Mouse (Mus musculus): ENCODE results near the gene AB124611. TPM values are rescaled to one million over a fixed set of nuclear protein-coding genes. Genes with fewer than 3 reads are reported as not detected.

Gene AB124611
- polyA plus RNA-seq, 1 experiment from 2014 or later, result 2.5 TPM

- Histone ChIP-seq H3K4me3 (no peak overlapping the region), H3K9me3 (no peaks in the 10 kb centered on the region), H3K27me3 (no peaks in the 10 kb centered on the region), H3K9ac (no peak overlapping the region), H3K27ac (replicated peaks) (no peak overlapping the region), H3K36me3 (no peaks in the 10 kb centered on the region; the same call in 1 of the 2 replicates), H3K4me2 (no peak overlapping the region), H3K4me1 (replicated peaks) (peaks cover 22% of the 10 kb centered on the region)
- ATAC-seq (ENCODE audit: low FRiP score, low read depth), result no peak
- whole genome bisulfite sequencing, result 90% methylated on average over 6 of the region's 6 CpGs
Measured at GRCm38 (mm10) chr9:21553607-21554273, 27.8 kb downstream of the AB124611 start.

DNA sequence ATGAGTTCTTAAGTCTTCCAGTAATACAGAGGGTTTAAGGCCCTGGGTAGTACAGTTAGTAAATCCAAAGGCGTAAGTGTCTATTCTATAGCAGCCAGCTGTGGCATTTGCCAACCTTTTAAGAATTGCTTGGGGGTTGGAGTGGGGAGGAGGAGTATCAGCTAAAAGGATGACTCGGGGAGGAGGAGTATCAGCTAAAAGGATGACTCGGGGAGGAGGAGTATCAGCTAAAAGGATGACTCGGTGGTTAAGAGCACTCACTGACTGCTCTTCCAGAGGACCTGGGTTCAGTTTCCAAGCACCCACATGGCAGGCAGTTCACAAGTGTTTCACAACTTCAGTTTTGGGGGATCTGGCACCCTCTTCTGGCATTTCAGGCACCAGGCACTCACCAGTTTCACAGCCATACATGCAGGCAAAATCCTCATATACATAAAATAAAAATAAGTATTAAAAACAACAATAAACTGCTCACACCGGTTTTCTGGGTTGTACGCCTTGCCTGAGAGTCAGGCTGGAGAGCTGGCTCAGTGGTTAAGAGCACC lies 29.3 kb downstream of the AB124611 start:
- 89% methylated on average over 6 of the region's 6 CpGs for WGBS
- no peak for ATAC-seq (ENCODE audit: low FRiP score, low read depth)
- Histone ChIP-seq H3K27me3 (no peaks in the 10 kb centered on the region), H3K27ac (replicated peaks) (no peak overlapping the region), H3K4me3 (no peak overlapping the region), H3K4me1 (replicated peaks) (peaks cover 16% of the 10 kb centered on the region; the same call in 1 of the 2 replicates), H3K36me3 (no peaks in the 10 kb centered on the region; the same call in 1 of the 2 replicates), H3K4me2 (no peak overlapping the region), H3K9ac (no peak overlapping the region), H3K9me3 (no peaks in the 10 kb centered on the region)

DNA sequence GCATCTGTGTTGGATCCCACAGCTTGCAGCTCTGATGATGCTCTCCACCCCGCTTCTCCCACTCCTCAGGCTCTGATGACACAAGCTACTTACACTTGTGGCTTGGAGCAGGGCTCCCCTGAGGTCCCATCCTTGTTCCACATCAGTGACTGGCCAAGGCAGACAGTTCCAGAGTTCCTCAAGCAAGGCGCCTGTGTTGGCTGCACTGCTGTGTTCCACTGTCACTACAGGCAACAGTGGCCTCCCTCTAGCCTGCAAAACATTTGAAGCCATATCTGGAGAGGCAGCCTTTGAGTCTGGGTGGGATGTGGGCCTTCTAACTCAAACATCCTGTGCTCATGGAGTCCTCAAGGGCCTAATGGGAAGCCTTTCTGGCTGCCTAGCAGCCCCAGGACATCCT lies 31.0 kb downstream of the AB124611 start:
- 82% methylated on average over 2 of the region's 2 CpGs for WGBS
- Histone ChIP-seq H3K4me3 (no peak overlapping the region), H3K27ac (replicated peaks) (no peak overlapping the region), H3K36me3 (no peaks in the 10 kb centered on the region; the same call in 1 of the 2 replicates), H3K9me3 (no peaks in the 10 kb centered on the region), H3K9ac (no peak overlapping the region), H3K27me3 (no peaks in the 10 kb centered on the region), H3K4me1 (replicated peaks) (peaks cover 16% of the 10 kb centered on the region; the same call in 1 of the 2 replicates), H3K4me2 (no peak overlapping the region)
- no peak for ATAC-seq (ENCODE audit: low FRiP score, low read depth)

GRCm38 (mm10) chr9:21557556-21557955 lies 31.6 kb downstream of the AB124611 start:
- Histone ChIP-seq H3K4me2 (no peak overlapping the region), H3K4me3 (no peak overlapping the region), H3K9me3 (no peaks in the 10 kb centered on the region), H3K27me3 (no peaks in the 10 kb centered on the region), H3K27ac (replicated peaks) (no peak overlapping the region), H3K36me3 (no peaks in the 10 kb centered on the region; the same call in 1 of the 2 replicates), H3K9ac (no peak overlapping the region), H3K4me1 (replicated peaks) (peaks cover 16% of the 10 kb centered on the region; the same call in 1 of the 2 replicates)
- ATAC-seq (ENCODE audit: low FRiP score, low read depth), result no peak
- 93% methylated on average over 2 of the region's 2 CpGs for WGBS

DNA sequence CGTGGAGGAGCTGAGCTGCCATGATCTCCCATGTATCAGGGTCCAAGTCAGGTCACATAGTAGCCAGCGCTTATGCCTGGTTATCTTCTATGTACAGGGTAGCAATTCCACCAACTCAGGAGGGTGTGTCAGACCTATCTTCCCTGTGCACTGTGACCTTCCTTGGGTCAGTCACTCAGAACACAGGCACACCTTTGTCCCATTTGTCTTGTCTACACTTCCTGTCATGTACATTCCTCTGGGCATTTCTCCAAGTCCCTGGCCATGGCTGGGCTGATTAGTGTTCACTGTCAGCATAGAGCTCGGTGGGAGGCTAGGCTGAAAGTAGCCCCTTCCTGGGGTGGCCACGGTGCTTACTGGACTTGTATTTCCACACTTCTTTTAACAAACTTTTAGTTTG lies 32.4 kb downstream of the AB124611 start:
- Histone ChIP-seq H3K27ac (replicated peaks) (no peak overlapping the region), H3K9me3 (no peaks in the 10 kb centered on the region), H3K4me1 (replicated peaks) (peaks cover 16% of the 10 kb centered on the region; the same call in 1 of the 2 replicates), H3K4me2 (no peak overlapping the region), H3K4me3 (no peak overlapping the region), H3K36me3 (no peaks in the 10 kb centered on the region; the same call in 1 of the 2 replicates), H3K9ac (no peak overlapping the region), H3K27me3 (no peaks in the 10 kb centered on the region)
- 79% methylated on average over 4 of the region's 4 CpGs for WGBS
- no peak for ATAC-seq (ENCODE audit: low FRiP score, low read depth)

DNA sequence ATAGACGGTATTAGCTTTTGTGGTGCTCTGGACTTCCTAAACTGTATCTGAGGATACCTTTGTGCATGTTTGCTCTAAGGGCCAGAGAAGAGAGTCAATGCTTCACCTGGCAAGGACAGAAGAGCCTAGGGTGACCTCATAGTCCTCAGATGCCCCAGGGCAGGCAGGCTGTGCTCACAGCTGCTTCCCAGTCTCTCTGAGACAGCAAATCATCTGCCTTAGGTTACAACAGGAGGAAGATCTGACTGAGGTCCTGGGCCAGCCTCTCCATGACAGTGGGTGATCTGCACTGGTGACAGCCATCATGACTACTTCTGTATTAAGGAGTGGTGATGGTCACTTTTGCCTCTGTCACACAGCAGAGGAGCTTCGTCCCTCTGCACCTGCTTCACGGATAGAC lies 33.2 kb downstream of the AB124611 start:
- 97% methylated on average over 3 of the region's 3 CpGs for WGBS

GRCm38 (mm10) chr9:21564420-21564819 lies 38.4 kb downstream of the AB124611 start:
- WGBS, result 86% methylated on average over 1 of the region's 1 CpGs

More for the DNA sequence above, 33.2 kb downstream of the AB124611 start:
- H3K9me3 ChIP-seq, result no peaks in the 10 kb centered on the region
- no peaks in the 10 kb centered on the region for H3K27me3 ChIP-seq
- no peak overlapping the region for H3K27ac ChIP-seq (replicated peaks)
- no peak overlapping the region for H3K4me3 ChIP-seq
- no peak overlapping the region for H3K9ac ChIP-seq
- no peak for ATAC-seq (ENCODE audit: low FRiP score, low read depth)
- no peaks in the 10 kb centered on the region for H3K36me3 ChIP-seq
- H3K4me2 ChIP-seq, result no peak overlapping the region
- peaks cover 16% of the 10 kb centered on the region; the same call in 1 of the 2 replicates for H3K4me1 ChIP-seq (replicated peaks)

DNA sequence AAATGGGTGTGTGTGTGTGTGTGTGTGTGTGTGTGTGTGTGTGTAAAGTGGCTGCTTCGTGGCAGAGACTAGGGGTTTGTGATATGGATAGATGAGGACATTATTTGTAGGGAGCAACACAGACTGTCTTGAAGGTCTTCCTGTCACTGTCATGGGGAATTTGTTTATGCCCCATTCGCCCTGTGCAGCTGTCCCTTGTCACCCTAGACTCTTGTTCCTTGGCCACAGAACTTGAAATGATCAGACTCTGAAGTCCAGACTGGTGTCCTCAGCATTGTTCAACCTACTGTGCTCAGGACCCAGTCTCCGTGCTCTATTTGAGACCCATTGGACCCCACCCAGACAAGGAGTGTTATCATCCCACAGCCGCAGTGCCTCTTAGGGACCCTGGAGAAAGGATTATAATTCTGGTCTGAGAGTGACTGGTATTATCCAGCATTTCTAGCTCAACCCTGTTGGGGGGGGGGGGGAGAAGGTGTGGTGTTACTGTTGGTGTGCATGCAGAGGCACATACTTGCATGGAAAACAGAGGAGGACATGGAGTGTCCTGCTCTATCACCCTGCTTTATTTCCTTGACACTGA lies 39.1 kb downstream of the AB124611 start:
- no peak overlapping the region for H3K4me2 ChIP-seq
- no peaks in the 10 kb centered on the region for H3K9me3 ChIP-seq
- no peak overlapping the region for H3K9ac ChIP-seq
- no peaks in the 10 kb centered on the region for H3K4me1 ChIP-seq (replicated peaks)
- WGBS, result 84% methylated on average over 4 of the region's 4 CpGs
- H3K27ac ChIP-seq (replicated peaks), result no peak overlapping the region
- no peak for ATAC-seq (ENCODE audit: low FRiP score, low read depth)
- H3K27me3 ChIP-seq, result no peaks in the 10 kb centered on the region
- no peak overlapping the region for H3K4me3 ChIP-seq
- H3K36me3 ChIP-seq, result peaks cover 9% of the 10 kb centered on the region

More at GRCm38 (mm10) chr9:21564420-21564819, 38.4 kb downstream of the AB124611 start:
- Histone ChIP-seq H3K4me3 (no peak overlapping the region), H3K36me3 (peaks cover 3% of the 10 kb centered on the region), H3K27ac (replicated peaks) (no peak overlapping the region), H3K4me2 (no peak overlapping the region), H3K4me1 (replicated peaks) (no peaks in the 10 kb centered on the region), H3K9ac (no peak overlapping the region), H3K9me3 (no peaks in the 10 kb centered on the region), H3K27me3 (no peaks in the 10 kb centered on the region)
- no peak for ATAC-seq (ENCODE audit: low FRiP score, low read depth)

- H3K4me1 ChIP-seq (replicated peaks), result no peaks in the 10 kb centered on the region
- H3K36me3 ChIP-seq, result peaks cover 22% of the 10 kb centered on the region
- no peak overlapping the region for H3K27ac ChIP-seq (replicated peaks)
- ATAC-seq (ENCODE audit: low FRiP score, low read depth), result no peak
- no peaks in the 10 kb centered on the region for H3K27me3 ChIP-seq
- no peak overlapping the region for H3K9ac ChIP-seq
- no peak overlapping the region for H3K4me2 ChIP-seq
- 86% methylated on average over 1 of the region's 1 CpGs for WGBS
- no peak overlapping the region for H3K4me3 ChIP-seq
- H3K9me3 ChIP-seq, result no peaks in the 10 kb centered on the region
Measured at GRCm38 (mm10) chr9:21566538-21566937, 40.6 kb downstream of the AB124611 start.

GRCm38 (mm10) chr9:21567051-21567450 lies 41.1 kb downstream of the AB124611 start:
- Histone ChIP-seq H3K9me3 (no peaks in the 10 kb centered on the region), H3K9ac (no peak overlapping the region), H3K4me2 (no peak overlapping the region), H3K27ac (replicated peaks) (no peak overlapping the region), H3K36me3 (peaks cover 27% of the 10 kb centered on the region), H3K27me3 (no peaks in the 10 kb centered on the region), H3K4me3 (no peak overlapping the region), H3K4me1 (replicated peaks) (no peaks in the 10 kb centered on the region)
- ATAC-seq (ENCODE audit: low FRiP score, low read depth), result no peak
- WGBS, result 97% methylated on average over 2 of the region's 2 CpGs

- no peaks in the 10 kb centered on the region for H3K4me1 ChIP-seq (replicated peaks)
- H3K4me2 ChIP-seq, result no peak overlapping the region
- H3K27me3 ChIP-seq, result no peaks in the 10 kb centered on the region
- ATAC-seq (ENCODE audit: low FRiP score, low read depth), result no peak
- H3K27ac ChIP-seq (replicated peaks), result no peak overlapping the region
- H3K9me3 ChIP-seq, result no peaks in the 10 kb centered on the region
- H3K36me3 ChIP-seq, result peaks cover 42% of the 10 kb centered on the region
- 87% methylated on average over 8 of the region's 8 CpGs for WGBS
- no peak overlapping the region for H3K9ac ChIP-seq
- no peak overlapping the region for H3K4me3 ChIP-seq
Measured at GRCm38 (mm10) chr9:21568657-21569255, 42.8 kb downstream of the AB124611 start.
